Mouse (Mus musculus): ENCODE data around the gene Flad1. TPM values are rescaled to one million over a fixed set of nuclear protein-coding genes. Genes with fewer than 3 reads are reported as not detected.
A peak's percentile ranks its signal among the peaks of the same experiment; 100 is the strongest.
"Not testable (repeated sequence)": the region's sequence is repeated elsewhere in the genome, so short reads cannot be mapped to it uniquely, and the experiment has no call there.

The Flad1 gene
- total RNA-seq, 2 experiments from 2014 or later, result 36.7 to 43.6 TPM

DNA sequence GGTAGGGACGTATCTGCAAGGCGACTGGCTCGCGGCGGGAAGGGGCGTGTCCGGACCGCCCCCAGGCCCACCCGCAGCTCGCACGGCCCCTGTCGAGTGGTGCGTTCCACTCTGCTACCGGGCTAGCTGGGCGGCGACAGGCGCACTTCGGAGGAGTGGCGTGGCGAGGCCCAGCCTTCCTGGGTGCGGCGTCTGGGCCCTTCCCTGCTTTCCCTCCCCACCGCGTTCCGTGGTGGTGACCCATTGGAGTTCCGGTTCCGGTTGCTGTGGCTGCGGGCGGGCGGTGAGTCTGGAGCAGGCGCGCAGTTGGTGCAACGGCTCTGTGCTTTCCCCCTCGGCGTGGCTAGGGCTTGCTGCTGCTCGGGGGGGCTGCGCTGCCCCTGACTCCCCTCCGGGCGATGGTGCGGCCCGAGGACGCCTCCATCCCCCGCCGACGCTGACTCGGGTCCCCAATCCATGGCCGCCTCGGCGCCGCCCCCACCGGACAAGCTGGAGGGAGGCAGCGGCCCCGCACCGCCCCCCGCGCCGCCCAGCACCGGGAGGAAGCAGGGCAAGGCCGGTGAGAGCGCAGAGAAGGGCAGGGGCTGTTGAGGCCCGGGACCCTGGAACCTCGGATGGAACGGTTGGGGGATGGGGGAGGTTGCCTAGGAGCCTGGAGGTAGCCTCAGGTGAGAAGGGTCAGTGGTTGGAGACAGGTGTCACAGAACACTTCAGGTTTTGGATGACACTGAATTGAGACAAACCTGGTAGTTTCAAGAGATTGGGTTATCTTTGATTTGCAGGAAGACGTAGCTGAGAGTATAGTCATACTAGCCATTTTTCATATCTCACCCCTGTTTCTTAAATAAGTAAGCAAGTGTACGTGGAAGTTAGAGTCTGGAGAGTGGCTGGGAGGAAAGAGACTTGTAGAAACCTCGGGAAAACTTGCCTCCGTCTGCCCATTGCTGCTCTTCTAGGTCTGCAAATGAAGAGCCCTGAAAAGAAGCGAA is 18.8 kb upstream of the Flad1 start, which contains the start of gene Pygo2:
Gene Pygo2, plus strand, starts transcription at position 44 of the 989 bp plus-strand sequence.
- intact Hi-C loops (cut with DNase I), result no loop called here
- DNase-seq, result peak; percentile 88 to 96

DNA sequence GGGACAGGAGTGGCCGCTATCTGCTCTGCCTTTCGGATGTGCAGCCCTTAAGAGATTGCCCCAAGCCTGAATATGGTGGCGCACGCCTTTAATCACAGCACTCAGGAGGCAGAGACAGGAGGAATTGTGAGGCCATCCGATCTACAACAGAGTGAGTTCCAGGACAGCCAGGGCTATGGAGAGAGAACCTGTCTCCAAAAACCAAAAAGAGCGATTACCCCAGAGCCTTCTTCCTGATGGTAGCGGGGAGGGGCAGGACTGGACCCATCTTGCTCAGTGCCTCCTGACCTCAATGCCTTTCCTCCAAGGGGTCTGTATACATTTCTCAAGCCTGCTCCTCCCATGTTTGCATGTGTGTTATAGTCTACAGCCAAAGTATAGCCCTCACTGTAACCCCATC is 17.4 kb upstream of the Flad1 start:
- intact Hi-C loops (cut with DNase I); DNase-seq: not testable (repeated sequence)

DNA sequence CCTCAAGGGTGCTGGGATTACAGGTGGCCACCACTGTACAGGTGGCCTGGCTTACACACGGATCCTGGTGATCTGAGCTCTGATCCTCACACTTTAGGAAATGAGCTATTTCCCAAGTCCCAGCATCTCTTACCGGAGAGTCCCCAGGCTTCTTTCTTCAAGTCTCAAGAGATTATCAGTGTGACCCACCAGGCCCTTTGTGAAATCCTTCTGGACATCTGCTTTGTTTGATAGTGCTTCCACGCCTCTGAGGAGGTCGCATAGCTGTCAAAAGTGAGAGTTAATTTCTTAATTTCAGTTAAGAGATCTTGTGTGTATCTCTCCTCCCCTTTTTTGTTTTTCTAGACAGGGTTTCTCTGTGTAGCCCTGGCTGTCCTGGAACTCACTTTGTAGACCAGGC is 14.2 kb upstream of the Flad1 start:
- DNase-seq, result no peak
- intact Hi-C loops (cut with DNase I), result no loop called here

DNA sequence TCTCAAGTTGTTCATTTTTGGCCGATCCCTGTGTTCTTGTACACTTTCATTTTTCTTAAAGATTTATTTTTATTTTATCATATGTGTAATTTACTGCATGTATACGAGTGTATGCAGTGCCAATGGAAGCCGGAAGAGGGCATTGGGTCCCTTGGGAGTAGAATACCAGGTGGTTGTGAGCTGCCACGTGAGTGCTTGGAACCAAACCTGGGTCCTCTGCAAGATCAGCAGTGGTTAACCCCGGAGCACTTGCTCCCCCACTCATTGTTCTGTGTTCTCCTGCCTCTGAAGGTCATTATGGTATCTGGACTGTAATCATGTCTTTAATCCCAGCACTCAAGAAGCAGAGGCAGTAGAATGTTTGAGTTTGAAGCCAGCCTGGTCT is 13.5 kb upstream of the Flad1 start:
- DNase-seq, result no peak
- intact Hi-C loops (cut with DNase I), result no loop called here

DNA sequence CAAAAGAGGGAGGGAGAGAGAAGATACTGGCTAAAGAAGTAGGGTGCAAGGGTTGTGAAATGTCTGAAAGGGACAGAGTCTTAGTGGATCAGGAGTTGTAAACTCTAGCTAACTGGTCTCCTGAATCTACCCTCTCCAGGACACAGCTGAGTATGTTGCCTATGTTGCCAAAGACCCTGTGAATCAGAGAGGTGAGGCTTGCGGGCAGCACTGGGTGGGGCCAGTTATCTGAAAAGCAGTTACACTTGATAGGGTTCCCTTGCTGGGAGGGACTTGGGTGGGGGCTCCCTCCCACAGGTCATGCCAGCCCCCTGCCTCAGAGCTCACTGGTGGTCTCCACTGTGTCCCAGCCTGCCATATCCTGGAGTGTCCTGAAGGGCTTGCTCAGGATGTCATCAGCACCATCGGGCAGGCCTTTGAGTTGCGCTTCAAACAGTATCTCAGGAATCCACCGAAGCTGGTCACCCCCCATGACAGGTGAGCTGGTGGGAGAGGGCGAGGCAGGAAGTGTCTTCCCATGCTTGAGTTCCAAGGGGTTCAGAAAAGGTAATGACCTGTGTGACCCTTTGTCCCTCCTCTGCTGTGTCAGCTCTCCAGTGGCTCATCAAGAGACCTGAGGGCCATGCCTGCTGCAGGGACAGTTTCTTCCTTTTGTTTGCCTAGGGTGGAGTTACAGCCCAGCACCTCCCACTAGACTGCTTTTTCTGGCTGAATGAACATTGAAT is 12.9 kb upstream of the Flad1 start:
- no peak for DNase-seq
- intact Hi-C loops (cut with DNase I), result no loop called here

DNA sequence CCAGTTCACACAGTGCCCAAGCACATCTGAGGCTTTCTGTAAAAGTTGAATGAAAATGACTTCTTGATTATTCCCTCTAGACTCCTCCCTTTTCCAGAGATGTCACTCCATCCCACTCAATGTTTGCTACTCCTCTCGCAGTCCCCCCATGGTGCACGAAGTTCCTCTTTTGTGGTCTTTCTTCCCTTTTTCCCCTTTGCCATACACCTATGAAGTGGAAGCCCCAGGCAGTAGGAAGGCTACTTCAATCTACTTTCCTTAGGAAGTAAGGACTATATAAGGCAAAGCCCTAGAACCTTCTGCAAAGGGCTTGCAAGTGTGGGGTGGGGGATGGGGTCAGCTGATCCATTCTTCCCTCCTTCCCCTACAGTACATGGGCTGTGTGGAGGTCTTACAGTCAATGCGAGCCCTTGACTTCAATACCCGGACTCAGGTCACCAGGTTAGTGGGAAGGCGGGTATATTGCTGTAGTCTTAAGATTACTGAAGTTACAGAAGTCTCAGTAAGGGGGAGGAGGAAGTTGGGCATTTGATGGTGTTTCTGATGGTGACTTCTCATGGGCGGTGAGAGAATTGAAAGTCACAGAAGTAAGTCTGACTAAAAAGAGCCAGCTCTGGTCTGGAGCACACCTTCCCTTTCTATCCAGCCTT is 11.0 kb upstream of the Flad1 start:
- intact Hi-C loops (cut with DNase I), result no loop called here
- no peak for DNase-seq

DNA sequence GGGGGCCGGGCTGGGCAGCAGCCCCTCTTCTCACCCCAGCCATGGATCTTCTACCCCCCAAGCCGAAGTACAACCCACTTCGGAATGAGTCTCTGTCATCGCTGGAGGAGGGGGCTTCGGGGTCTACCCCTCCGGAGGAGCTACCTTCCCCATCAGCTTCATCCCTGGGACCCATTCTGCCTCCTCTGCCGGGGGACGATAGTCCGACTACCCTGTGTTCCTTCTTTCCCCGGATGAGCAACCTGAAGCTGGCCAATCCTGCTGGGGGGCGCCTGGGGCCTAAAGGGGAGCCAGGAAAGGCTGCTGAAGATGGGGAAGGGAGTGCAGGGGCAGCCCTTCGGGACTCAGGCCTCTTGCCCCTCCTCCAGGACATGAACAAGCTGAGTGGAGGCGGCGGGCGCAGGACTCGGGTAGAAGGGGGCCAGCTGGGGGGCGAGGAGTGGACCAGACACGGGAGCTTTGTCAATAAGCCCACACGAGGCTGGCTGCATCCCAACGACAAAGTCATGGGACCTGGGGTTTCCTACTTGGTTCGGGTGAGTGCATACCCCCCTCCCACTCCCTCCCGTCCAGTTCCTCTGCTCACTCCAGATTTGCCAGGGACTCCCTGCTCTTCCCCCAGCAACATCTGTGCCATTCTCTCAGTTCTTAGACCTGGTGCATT is 10.3 kb upstream of the Flad1 start:
- intact Hi-C loops (cut with DNase I), result no loop called here
- peak in 1 of 2 experiments; percentile 27 for DNase-seq

DNA sequence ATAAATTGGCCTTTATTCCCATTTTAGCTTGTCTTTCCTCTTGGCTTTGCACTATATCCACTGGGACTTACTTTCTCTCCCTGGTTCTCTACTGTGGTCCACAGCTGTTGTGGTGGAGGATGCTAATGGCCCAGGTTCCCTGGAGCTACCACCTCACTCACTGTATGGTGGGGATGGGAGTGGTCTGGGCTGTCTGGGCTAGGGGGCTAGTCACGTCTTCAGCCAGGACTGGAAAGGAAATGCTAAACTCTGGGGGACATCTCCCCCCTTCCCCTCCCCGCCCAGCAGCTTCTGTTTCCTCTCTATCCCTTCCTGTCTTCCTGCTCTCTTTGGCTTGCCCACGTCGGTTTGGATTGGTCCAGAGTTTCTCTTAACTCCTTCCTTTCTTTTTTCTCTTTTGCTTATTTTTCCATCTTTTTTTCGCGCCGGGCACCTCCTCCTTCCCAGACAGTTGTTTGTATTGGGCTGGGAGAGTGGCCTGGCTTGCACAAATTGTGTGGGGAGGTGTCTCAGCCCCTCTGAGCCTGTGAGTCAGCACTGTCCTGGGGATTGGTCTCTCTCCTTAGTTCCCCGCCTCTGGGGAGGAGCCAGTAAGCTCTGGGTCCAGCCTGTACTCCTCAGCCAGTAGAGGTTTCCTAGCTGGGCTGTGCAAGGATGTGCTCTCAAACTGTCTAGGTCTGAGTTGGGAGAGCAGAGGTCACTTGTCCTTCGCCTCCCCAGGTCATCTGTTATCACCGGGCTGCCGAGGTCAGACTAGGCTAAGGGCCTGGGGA is 9.5 kb upstream of the Flad1 start:
- DNase-seq, result peak; percentile 71 to 82
- intact Hi-C loops (cut with DNase I), result no loop called here

DNA sequence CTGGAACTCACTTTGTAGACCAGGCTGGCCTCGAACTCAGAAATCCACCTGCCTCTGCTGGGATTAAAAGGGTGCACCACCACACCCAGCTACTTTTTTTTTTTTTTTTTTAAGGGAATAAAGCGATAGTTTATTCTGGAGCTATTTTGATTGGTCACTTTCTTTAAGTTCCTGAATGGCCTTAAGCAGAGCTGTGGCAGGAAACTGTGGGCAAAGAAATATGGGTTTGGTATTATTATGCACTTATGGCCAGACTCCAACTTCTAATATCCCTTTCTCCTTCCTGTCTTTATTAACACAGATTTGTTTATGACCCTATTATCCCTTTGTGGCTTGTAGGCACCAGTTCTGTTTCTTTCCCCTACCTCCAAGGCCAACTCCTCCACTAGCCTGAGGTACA is 8.8 kb upstream of the Flad1 start:
- intact Hi-C loops (cut with DNase I), result no loop called here

DNA sequence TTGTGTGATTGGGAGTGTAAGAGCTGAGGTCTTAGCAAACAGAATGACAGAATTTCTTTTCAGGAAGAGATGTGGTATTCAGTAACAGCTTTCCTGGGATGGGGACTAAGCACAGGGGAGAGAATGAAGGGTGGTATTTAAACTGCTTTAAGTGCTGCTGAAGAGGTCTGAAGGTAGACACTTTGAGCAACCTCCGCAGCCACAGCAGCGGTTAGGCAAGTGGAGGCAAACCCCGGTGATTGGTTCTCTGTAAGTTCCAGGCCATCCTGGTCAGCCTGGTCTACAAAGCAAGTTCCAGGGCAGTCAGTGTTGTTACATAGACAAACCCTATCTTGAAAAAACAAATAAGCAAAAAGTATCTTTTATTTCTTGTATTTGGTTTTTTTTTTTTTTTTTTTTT is 8.3 kb upstream of the Flad1 start:
- intact Hi-C loops (cut with DNase I), result no loop called here

More for the DNA sequence above, 8.8 kb upstream of the Flad1 start:
- DNase-seq, result no peak

DNA sequence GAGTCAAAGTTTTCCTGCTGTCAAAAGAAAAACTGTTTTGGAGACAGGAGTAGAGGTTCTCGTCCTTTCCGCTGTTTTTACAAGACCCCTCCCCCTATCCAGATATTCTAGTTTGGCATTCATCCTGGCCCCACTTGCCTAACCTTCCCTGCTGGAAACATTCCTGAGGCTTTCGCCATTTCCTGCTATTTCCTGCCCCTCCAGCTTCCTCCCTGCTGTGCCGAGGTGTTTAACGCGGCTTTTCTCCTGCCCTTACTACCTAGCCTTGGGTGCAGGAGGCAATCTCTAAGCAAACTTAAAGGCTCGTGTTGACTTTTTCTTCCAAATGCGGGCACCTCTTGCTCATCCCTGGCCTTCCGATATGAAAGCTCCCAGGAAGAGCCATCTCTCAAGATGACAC is 7.9 kb upstream of the Flad1 start:
- intact Hi-C loops (cut with DNase I), result no loop called here
- DNase-seq, result peak in 1 of 2 experiments; percentile 44

More for the DNA sequence above, 8.3 kb upstream of the Flad1 start:
- DNase-seq, result no peak

DNA sequence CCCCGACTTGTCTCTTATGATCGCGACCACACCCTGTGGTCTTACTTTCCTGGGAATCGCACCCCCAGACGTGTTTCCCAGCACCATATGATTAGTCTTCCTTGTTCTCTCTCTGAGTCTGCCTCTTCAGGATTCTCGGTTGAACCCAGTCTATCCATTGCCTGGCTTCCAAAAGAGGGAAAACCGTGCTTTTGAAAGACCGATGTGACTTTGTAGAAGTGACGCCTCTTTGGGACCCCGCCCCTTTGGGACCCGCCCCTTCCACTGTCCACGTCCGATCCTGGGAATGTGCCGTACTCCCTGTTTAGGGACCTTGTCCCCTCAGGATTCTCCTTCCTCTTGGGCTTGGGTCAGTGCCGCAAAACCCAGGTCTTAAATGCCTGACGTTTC is 7.2 kb upstream of the Flad1 start:
- peak; percentile 69 to 80 for DNase-seq
- intact Hi-C loops (cut with DNase I), result no loop called here

DNA sequence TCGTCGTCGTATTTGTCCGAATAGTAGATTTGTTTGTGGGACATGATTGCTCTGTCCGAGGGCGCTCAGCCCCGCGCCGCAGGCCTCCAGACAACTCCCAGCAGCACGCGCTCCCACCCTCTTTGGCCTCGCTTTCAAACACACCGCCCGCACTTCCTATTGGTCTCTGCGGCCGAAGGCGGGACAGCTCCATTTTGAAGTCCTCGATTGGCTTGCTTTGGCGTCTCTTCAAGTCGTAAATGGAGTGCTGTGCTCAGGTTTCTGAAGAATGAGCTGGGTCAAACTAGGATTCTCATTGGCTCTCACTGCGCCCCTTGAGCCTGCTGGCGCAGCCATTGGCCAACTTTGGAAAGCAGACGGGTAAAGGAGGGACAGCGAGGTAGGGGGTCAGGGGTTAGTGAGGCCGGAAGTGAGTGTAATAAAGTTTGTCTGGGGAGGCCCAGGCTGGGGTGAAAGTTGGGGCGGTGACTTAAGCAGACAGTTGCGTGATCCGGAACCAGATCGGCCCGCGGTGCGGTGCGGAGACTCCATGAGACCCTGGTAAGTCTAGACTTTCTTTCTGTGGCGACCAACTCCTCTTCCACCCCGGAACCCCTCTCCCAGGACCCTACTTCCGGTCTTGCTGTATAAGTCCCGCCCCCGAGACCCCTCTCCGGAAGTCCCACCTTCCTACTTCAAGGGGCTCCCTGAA is 6.6 kb upstream of the Flad1 start, which contains the start of the genes Cks1b and Shc1:
Gene Cks1b, minus strand, starts transcription at position 214 of the 691 bp plus-strand sequence.
Gene Shc1, plus strand, starts transcription at position 274 of the 691 bp plus-strand sequence.
- peak; percentile 86 to 90 for DNase-seq
- intact Hi-C loops (cut with DNase I), result no loop called here

DNA sequence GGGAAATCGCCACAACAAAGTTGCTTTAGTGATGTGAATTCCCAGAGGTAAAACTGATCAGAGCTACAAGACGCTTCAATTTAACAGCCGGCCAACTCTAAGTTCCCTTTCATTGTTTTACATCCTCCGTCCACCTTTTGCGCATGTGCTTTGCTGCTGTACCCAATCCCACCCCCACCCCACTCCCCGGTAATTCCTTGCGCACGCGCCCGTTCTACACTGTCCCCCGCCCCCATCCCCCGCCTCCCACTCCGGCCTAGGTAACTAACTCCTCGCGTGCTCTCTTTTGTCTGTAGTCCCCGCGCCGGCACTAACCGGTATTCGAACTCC is 6.1 kb upstream of the Flad1 start:
- DNase-seq, result no peak
- intact Hi-C loops (cut with DNase I), result no loop called here

DNA sequence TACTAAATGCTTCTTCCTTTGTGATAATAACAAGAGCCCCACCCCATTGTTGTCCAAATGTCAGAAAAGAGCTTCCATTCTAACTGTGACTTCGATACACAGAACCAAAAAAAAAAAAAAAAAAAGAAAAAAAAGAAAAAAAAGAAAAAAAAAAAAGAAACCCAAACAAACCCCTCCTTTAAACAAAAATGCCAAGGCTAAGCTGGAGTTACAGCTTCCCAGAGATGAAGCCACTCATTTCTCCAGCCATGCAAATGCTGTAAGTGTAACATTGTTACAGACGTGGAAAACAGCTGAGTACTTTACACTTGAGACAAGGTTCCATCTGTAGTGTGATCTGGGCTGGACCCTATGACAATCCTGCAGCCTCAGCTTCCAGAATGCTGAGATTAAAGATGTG is 5.5 kb upstream of the Flad1 start:
- no peak for DNase-seq
- intact Hi-C loops (cut with DNase I), result no loop called here

DNA sequence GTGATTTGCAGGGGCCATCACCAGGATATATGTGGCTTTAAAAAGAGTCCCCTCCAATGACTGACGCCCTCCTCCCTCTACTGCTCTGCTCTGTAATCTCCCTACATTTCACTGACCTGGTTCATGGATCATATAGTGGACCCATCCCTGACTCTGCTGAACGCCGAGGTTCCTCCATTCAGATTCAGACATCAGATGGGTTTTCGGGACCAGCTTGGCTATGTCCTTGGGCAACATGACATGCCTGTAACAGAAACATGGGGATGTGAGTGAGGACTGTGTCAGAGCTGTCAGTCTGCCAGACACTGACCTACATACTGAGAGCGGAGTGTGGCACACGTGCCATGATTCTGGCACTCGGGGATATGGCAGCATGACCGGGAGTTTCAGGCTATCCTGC is 4.5 kb upstream of the Flad1 start:
- DNase-seq, result no peak
- intact Hi-C loops (cut with DNase I), result no loop called here

DNA sequence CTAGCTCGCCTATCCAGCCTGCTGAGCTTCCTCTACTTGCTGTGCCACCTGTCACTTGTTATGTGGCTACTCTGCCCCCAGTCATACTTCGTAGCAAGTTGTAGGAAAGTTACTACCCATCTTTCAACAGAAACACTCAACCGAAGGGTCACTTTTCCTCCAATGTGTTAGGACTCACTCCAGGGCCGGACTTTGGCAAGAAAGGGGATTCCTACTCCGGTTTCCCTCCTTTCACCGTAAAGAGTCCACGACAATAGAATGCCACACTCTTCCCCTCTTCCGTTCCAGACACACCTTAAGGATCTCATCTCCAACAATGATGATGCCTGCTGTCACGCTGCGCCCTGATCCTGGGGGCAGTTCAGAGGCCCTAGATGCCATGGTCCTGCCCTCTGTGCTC is 806 bp downstream of the Flad1 start:
- intact Hi-C loops (cut with DNase I), result no loop called here
- DNase-seq, result no peak

DNA sequence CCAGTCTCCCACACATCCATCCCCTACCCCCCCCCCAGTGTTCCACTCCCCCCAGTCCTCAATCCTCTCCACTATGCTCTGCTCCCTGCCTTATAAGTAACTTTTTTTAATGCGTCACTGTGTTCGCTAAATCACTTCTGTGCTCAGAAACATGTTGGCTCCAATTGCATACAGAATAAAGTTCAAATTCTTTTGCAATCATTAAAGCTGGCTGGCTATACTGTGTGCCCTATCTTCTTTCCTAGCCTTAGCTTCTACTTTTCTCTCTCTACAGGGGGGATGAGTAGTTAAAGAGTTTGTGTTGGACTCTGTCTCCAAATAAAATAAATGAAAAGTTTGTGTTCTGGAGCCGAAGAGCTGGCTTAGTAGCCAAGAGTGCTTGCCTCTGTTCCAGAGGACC is 2.0 kb downstream of the Flad1 start:
- DNase-seq, result no peak
- intact Hi-C loops (cut with DNase I), result no loop called here

DNA sequence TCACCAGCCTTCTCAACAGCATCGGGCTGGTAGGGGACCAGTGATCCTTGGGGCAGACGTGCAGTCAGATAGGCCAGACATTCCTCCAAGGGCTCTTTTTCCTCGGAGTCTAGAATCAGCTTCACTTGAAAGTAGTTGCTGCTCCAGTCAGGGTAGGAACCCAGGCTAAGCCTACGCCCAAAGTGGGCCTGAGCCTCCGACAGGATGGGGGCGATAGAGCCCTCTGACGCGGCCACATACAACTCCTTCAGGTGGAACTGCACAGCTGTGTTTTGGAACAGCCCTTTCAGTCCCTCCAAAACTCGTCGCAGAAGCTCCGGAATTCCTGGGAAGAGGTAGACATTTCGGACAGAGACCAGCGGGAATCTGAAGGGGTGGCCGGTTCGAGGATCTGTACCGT is 3.2 kb downstream of the Flad1 start:
- no peak for DNase-seq
- intact Hi-C loops (cut with DNase I), result no loop called here

Measured in gastrocnemius, postnatal 36 days (tissue).